Mouse (Mus musculus): ENCODE measurements at regions not wholly inside any gene's neighbourhood (a gene's known extent, or its start where the extent isn't known, plus 50 kb on each side); places are given as distances from the start of the nearest gene placed in this dataset.

- TF ChIP-seq CTCF (IDR thresholded peaks at IDR 0.05; ENCODE audit: low read depth) (no peak), EP300 (IDR thresholded peaks at IDR 0.05; ENCODE audit: low read depth) (no peak)
Measured at GRCm38 (mm10) chr11:22661713-22662551, 150.0 kb downstream of the Tmem17 start.

Measured in heart, postnatal 0 days (tissue).